Mouse (Mus musculus): ENCODE data around the gene Trappc13. TPM values are rescaled to one million over a fixed set of nuclear protein-coding genes. Genes with fewer than 3 reads are reported as not detected.

Trappc13 gene
- total RNA-seq, 1 experiment = 59.0 TPM

DNA sequence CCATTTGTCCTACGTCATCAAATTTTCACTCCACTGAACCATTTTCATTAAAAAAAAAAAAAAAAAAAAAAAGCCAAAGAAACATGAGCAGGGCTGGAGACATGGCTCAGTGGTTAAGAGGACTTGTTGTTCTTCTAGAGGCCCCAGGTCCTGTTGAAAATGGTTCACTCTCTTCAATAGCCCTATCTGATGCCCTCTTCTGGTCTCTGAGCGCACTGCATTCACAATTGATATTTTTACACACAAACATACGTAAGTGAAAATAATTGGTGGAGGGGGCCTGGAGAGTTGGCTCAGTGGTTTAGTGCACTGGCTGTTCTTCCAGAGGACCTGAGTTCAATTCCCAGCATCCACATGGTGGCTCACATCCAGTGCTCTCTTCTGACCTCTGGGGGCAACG lies 64.5 kb downstream of the Trappc13 start:
- H3K4me3 ChIP-seq (ENCODE audit: insufficient read depth in 1 of 2, low read depth in 1 of 2, low read length in 2 of 2, poor library complexity in 1 of 2, severe bottlenecking in 1 of 2) = no peak overlapping the region
- H3K9ac ChIP-seq (ENCODE audit: insufficient read depth, low read depth, low read length, poor library complexity, severe bottlenecking) = no peak overlapping the region
- H3K4me1 ChIP-seq (ENCODE audit: control insufficient read depth in 2 of 2, insufficient read depth in 2 of 2, low read length in 2 of 2, poor library complexity in 1 of 2) = peaks cover 0 to 2% of the 10 kb centered on the region in 2 experiments; a peak in 1 of 4 replicates
- TF ChIP-seq CHD2 (IDR thresholded peaks at IDR 0.05; ENCODE audit: low read depth, low read length) (no peak), ZC3H11A (IDR thresholded peaks at IDR 0.05; ENCODE audit: borderline replicate concordance, low read depth, low read length) (no peak), ZNF384 (IDR thresholded peaks at IDR 0.05; ENCODE audit: low read depth, low read length) (0 out of 2 replicates have a peak, but pooled peaks have one; percentile 8)
- DNase-seq (ENCODE audit: low read depth, low spot score) = peak; percentile 30
- H3K27ac ChIP-seq (ENCODE audit: insufficient read depth, low read depth, low read length, poor library complexity, severe bottlenecking) = no peak overlapping the region
- no peaks in the 10 kb centered on the region for H3K36me3 ChIP-seq (ENCODE audit: control insufficient read depth, insufficient read depth, low read length, poor library complexity, severe bottlenecking)
- H3K9me3 ChIP-seq (ENCODE audit: control insufficient read depth, insufficient read depth, low read depth, low read length) = no peaks in the 10 kb centered on the region
- in situ Hi-C loops (cut with MboI; ENCODE audit: low sequenced_read_pairs in 2 of 2, unreplicated experiment in 2 of 2) = no loop called here

DNA sequence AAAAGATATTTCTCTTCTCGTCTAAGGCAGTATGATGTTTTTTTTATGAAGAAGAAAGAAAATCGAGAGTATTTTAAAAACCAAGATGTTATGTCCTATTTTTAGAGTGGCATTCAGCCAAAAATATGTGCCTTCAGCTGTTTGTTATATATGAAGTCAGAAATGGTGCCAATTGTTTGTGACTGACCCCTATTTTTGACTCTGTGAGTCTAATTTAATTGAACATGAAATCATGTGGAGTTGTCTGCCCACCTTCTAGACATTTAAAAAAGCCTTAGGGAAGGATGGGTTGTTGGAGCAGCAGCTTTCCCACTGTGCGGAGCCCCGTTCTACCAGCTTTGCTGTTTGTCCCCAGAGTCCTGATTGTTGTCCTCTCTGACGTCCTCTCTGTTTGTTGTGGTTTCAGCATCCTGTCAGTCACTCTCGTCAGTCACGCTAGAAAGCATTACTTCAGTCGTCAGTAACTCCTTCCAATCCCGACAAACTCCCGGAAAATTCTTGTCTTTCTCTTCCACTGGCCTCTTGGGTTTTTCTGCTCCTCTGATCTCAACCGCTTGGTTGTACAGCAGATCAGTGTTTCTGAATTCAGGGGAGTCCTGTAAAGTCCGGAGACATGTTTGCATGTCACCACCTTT lies 65.9 kb downstream of the Trappc13 start:
- Histone ChIP-seq H3K9ac (ENCODE audit: insufficient read depth, low read depth, low read length, poor library complexity, severe bottlenecking) (no peak overlapping the region), H3K9me3 (ENCODE audit: control insufficient read depth, insufficient read depth, low read depth, low read length) (no peaks in the 10 kb centered on the region), H3K4me3 (ENCODE audit: insufficient read depth in 1 of 2, low read depth in 1 of 2, low read length in 2 of 2, poor library complexity in 1 of 2, severe bottlenecking in 1 of 2) (no peak overlapping the region), H3K4me1 (ENCODE audit: control insufficient read depth in 2 of 2, insufficient read depth in 2 of 2, low read length in 2 of 2, poor library complexity in 1 of 2) (peaks cover 0 to 2% of the 10 kb centered on the region in 2 experiments; a peak in 1 of 4 replicates), H3K27ac (ENCODE audit: insufficient read depth, low read depth, low read length, poor library complexity, severe bottlenecking) (no peak overlapping the region), H3K36me3 (ENCODE audit: control insufficient read depth, insufficient read depth, low read length, poor library complexity, severe bottlenecking) (no peaks in the 10 kb centered on the region)
- TF ChIP-seq ZNF384 (IDR thresholded peaks at IDR 0.05; ENCODE audit: low read depth, low read length) (no peak), MAFK (IDR thresholded peaks at IDR 0.05; ENCODE audit: insufficient read depth, low read depth, low read length) (no peak), HCFC1 (IDR thresholded peaks at IDR 0.05; ENCODE audit: borderline replicate concordance, insufficient read depth, low read length) (no peak), ZC3H11A (IDR thresholded peaks at IDR 0.05; ENCODE audit: borderline replicate concordance, low read depth, low read length) (no peak), CHD2 (IDR thresholded peaks at IDR 0.05; ENCODE audit: low read depth, low read length) (no peak)
- DNase-seq (ENCODE audit: low read depth, low spot score) = no peak
- in situ Hi-C loops (cut with MboI; ENCODE audit: low sequenced_read_pairs in 2 of 2, unreplicated experiment in 2 of 2) = no loop called here

DNA sequence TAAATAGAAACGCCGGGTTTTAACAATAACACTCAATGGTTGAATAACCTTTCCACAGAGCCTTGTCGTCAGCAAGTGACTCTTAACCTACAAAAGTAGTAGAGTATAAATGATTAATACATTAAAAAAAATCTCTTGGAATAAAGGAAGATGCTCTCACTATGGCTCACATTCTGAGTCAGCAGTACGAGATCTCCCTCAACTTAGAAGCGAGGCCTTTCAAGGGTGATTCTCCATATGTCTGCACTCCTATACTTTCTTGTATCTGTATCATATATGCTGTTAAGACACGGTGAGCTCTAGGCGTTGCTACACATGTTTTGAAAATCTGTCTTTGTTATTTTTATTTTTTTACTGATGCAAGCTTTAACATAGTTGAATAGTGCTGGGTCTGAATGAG lies 67.7 kb downstream of the Trappc13 start:
- DNase-seq (ENCODE audit: low read depth, low spot score) = no peak
- Histone ChIP-seq H3K36me3 (ENCODE audit: control insufficient read depth, insufficient read depth, low read length, poor library complexity, severe bottlenecking) (no peaks in the 10 kb centered on the region), H3K4me3 (ENCODE audit: insufficient read depth in 1 of 2, low read depth in 1 of 2, low read length in 2 of 2, poor library complexity in 1 of 2, severe bottlenecking in 1 of 2) (peak overlapping the region; percentile 79 to 95), H3K9ac (ENCODE audit: insufficient read depth, low read depth, low read length, poor library complexity, severe bottlenecking) (no peak overlapping the region; the same call in 1 of the 2 replicates), H3K9me3 (ENCODE audit: control insufficient read depth, insufficient read depth, low read depth, low read length) (no peaks in the 10 kb centered on the region), H3K27ac (ENCODE audit: insufficient read depth, low read depth, low read length, poor library complexity, severe bottlenecking) (no peak overlapping the region), H3K4me1 (ENCODE audit: control insufficient read depth in 2 of 2, insufficient read depth in 2 of 2, low read length in 2 of 2, poor library complexity in 1 of 2) (peaks cover 0 to 2% of the 10 kb centered on the region in 2 experiments; a peak in 1 of 4 replicates)
- TF ChIP-seq HCFC1 (IDR thresholded peaks at IDR 0.05; ENCODE audit: borderline replicate concordance, insufficient read depth, low read length) (no peak), CHD2 (IDR thresholded peaks at IDR 0.05; ENCODE audit: low read depth, low read length) (no peak)
- in situ Hi-C loops (cut with MboI; ENCODE audit: low sequenced_read_pairs in 2 of 2, unreplicated experiment in 2 of 2) = no loop called here

DNA sequence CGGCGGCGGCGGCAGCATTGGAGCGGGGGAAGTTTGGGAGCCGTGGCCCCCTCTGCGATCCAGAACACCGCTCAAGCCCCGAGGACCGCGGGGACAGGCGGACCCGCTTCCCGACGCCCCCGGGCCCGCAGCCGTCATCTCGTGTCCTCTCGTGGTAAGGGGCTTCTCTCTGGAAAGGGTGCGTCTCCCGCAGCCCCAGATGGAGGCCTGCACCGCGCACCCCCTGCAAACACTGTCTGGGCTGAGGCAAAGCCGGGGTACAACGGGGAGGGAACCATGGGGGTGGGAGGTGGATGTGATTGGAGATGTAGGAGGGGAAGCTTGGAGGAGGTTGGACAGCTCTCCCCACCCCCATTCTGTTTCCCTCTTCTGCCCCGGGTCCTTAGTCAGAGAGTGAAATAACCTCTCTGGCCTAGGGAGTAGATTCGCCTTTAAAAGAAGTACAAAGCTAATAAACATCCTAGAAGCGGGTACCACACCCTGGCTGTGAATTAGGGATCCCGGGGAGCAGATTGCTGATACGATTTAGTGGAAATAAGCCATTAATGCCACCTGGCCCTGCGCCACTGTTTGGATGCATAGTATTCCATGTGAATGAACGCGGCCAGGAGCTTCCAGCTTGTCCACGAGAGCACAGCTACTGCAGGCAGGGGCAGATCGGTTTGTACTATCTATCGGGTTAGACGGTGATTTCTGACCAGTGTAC lies 68.3 kb downstream of the Trappc13 start:
- in situ Hi-C loops (cut with MboI; ENCODE audit: low sequenced_read_pairs in 2 of 2, unreplicated experiment in 2 of 2) = no loop called here
- H3K4me1 ChIP-seq (ENCODE audit: control insufficient read depth in 2 of 2, insufficient read depth in 2 of 2, low read length in 2 of 2, poor library complexity in 1 of 2) = peaks cover 0 to 2% of the 10 kb centered on the region in 2 experiments; a peak in 1 of 4 replicates
- peak overlapping the region; percentile 79 to 95 for H3K4me3 ChIP-seq (ENCODE audit: insufficient read depth in 1 of 2, low read depth in 1 of 2, low read length in 2 of 2, poor library complexity in 1 of 2, severe bottlenecking in 1 of 2)
- no peak overlapping the region for H3K27ac ChIP-seq (ENCODE audit: insufficient read depth, low read depth, low read length, poor library complexity, severe bottlenecking)
- no peak for TF ChIP-seq ZC3H11A (IDR thresholded peaks at IDR 0.05; ENCODE audit: borderline replicate concordance, low read depth, low read length)
- TF ChIP-seq MAFK (IDR thresholded peaks at IDR 0.05; ENCODE audit: insufficient read depth, low read depth, low read length) = no peak
- TF ChIP-seq HCFC1 (IDR thresholded peaks at IDR 0.05; ENCODE audit: borderline replicate concordance, insufficient read depth, low read length) = no peak
- no peak for TF ChIP-seq ZNF384 (IDR thresholded peaks at IDR 0.05; ENCODE audit: low read depth, low read length)
- TF ChIP-seq CHD2 (IDR thresholded peaks at IDR 0.05; ENCODE audit: low read depth, low read length) = no peak
- peak overlapping the region; percentile 80 for H3K9ac ChIP-seq (ENCODE audit: insufficient read depth, low read depth, low read length, poor library complexity, severe bottlenecking)
- H3K36me3 ChIP-seq (ENCODE audit: control insufficient read depth, insufficient read depth, low read length, poor library complexity, severe bottlenecking) = no peaks in the 10 kb centered on the region
- DNase-seq (ENCODE audit: low read depth, low spot score) = peak; percentile 39
- no peaks in the 10 kb centered on the region for H3K9me3 ChIP-seq (ENCODE audit: control insufficient read depth, insufficient read depth, low read depth, low read length)

All from ES-E14 (cell line).